Mouse (Mus musculus): Measurements from ENCODE around the gene Gm20481.
"Not testable (repeated sequence)": the region's sequence is repeated elsewhere in the genome, so short reads cannot be mapped to it uniquely, and the experiment has no call there.

Gene Gm20481

GRCm38 (mm10) chr17:34975581-34976492, 6.1 kb downstream of the Gm20481 start:
- DNase-seq (ENCODE audit: extremely low read depth, low read depth): no peak

DNA sequence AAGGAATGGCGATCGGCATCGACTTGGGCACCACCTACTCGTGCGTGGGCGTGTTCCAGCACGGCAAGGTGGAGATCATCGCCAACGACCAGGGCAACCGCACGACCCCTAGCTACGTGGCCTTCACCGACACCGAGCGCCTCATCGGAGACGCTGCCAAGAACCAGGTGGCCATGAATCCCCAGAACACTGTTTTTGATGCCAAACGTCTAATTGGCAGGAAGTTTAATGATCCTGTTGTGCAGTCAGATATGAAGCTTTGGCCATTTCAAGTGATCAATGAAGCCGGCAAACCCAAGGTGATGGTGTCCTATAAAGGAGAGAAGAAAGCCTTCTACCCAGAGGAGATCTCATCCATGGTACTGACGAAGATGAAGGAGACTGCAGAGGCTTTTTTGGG, 7.3 kb downstream of the Gm20481 start:
- DNase-seq (ENCODE audit: extremely low read depth, low read depth): no peak

DNA sequence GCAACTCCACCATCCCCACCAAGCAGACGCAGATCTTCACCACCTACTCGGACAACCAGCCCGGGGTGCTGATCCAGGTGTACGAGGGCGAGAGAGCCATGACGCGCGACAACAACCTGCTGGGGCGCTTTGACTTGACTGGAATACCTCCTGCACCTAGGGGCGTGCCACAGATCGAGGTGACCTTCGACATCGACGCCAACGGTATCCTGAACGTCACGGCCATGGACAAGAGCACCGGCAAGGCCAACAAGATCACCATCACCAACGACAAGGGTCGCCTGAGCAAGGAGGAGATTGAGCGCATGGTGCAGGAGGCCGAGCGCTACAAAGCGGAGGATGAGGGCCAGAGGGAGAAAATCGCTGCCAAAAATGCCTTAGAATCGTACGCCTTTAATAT, 8.5 kb downstream of the Gm20481 start:
- no peak for DNase-seq (ENCODE audit: extremely low read depth, low read depth)

DNA sequence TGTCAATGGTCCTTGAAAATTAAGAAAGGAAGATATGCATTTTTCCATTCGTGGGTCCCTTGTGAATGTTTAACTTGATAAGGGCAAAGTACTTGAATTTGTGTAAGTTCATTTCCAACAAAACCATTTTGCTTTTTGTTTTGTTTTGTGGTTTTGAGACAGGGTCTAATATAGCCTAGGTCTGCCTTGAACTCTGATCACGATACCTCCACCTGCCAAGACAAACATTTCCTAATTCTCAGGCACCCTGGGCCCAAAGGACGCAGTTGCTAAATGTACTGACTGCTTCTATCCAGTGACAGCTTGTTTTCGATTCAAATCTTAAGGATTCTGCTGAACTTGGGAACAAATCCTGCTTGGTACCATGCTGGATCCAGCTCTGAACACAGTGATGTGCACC, 9.9 kb downstream of the Gm20481 start:
- no peak for DNase-seq (ENCODE audit: extremely low read depth, low read depth)

GRCm38 (mm10) chr17:34980655-34981054, 10.9 kb downstream of the Gm20481 start:
- no peak for DNase-seq (ENCODE audit: extremely low read depth, low read depth)

DNA sequence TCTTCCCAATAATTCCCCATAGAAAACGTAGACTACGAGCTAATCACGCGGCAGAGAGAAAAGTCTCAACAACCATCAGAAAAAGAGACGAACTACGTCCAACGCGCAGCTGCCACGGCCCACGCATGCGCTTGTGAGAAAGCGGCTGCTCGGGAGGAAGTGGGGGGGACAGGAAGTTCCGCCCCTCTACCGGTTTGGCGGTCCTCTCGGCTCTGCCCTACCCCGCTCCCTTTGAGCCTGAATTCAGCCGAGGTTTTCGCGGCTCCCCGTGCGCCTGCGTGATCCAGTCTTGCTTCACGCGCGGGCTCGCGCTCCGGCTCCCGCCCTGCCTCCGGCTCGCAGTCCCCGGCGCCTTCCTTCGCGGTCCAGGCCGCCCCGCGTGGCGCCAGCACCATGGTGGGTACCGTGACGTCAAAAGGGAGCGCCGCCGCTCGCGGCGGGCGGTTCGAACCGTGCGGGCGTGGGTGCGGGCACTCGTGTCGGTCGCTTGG, 12.0 kb downstream of the Gm20481 start, which contains the start of gene Lsm2:
Gene Lsm2 (plus strand): TSS at position 173 of the 491 bp plus-strand sequence.
- no peak for DNase-seq (ENCODE audit: extremely low read depth, low read depth)

DNA sequence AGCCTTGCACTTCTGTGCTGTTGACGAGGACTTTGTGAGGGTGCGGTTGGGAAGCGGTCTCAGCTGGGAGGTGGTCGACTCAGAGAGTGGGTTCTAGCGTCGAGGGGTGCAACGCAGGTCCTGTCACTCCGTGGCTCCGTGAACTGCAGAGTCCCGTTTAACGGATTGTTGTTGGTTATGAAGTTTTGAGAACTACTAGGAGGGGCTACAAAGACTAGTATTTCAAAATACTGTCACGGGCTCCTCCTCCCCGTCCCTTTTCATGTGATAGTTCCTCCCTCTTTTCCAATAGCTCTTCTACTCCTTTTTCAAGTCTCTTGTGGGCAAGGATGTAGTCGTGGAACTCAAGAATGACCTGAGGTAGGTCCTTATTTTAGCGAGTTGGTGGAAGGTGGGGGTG, 12.6 kb downstream of the Gm20481 start:
- DNase-seq (ENCODE audit: extremely low read depth, low read depth): no peak

DNA sequence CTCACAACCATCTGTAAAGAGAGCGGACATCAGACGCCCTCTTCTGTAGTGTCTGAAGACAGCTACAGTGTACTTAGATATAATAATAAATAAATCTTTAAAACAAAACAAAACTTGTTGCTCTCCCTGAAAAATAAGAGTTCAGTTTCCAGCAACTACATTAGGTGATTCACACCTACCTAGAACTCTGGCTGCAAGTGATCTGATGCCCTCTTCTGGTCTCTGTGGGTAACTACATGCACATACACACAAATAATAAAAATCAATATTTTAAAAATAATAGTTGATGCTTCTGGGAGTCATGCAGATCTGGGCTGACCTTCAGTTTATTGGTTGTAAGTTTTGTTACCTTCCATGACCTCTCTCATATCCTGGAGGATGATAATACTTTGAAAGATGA, 14.5 kb downstream of the Gm20481 start:
- no peak for DNase-seq (ENCODE audit: extremely low read depth, low read depth)

- DNase-seq (ENCODE audit: extremely low read depth, low read depth): no peak
Observed at GRCm38 (mm10) chr17:34994751-34995150, 25.0 kb downstream of the Gm20481 start.

DNA sequence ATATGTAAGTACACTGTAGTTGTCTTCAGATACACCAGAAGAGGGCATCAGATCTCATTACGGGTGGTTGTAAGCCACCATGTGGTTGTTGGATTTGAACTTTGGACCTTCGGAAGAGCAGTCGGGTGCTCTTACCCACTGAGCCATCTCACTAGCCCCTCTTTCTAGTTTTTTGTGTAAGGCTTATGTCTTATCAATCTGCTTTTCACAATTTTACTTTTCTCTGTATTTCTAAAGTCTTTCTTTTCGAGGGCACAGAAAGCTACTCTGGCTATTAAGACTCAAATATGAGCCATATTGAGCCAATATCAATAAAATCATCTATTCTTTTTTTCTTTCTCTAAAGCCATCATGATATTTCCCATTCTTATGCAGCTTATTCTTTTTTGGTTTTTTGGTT, 25.5 kb downstream of the Gm20481 start:
- not testable (repeated sequence) for DNase-seq (ENCODE audit: extremely low read depth, low read depth)

DNA sequence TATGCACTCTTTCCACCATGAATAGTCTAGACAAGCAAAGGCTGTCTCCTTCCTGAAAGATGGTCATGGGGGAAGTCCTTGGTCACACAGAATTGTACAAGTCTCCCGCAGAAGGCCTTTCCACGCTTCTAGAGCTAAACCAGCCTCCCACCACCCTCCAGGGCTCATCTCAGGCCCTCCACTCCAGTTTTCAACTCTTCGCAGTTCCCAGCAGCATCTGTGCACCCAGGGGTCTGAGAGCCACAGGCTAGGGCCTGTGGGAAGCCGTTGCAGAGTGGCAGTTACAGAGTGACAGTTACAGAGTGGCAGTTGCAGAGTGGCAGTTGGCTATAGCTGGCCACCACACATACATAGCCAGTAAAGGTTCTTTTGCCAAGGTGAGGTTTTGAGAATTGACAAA, 26.2 kb downstream of the Gm20481 start:
- DNase-seq (ENCODE audit: extremely low read depth, low read depth): not testable (repeated sequence)

DNA sequence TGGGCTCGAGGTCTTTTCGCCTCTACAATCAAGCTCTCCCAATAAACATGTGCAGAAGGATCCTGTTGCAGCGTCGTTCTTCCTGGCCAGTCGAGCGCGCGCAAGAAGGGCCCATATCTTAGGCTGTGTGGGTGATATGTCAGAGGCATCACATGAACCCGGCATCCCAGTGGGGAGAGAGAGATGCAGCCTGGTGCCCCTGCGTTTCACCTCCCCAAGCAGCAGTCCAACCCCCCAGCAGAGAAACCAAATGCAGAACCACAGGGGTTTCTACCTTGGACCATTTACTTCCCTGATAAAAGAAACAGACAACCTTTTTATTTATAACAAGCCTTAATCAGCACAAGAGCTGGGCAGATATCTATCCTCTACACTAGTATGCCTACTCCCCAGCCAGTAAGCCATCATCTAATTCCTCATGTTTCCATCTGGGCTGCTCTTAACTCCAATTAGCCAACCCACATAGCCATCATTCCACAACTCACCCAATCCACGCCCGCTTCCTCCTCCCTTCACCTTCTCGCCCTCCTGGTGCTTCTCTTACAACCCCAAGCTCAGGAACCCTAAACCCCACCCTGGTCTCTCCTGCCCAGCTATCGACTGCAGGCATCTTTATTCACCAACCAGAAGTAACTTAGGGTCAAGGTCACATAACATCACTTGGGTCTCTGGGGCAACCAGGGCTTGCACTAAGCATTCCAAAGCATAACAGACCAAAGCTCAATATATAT, 26.9 kb downstream of the Gm20481 start:
- no peak for DNase-seq (ENCODE audit: extremely low read depth, low read depth)

GRCm38 (mm10) chr17:34997142-34997483, 27.4 kb downstream of the Gm20481 start:
- DNase-seq (ENCODE audit: extremely low read depth, low read depth): no peak

- DNase-seq (ENCODE audit: extremely low read depth, low read depth): no peak
Observed at GRCm38 (mm10) chr17:34998526-34999430, 29.1 kb downstream of the Gm20481 start.

GRCm38 (mm10) chr17:34999871-35000716, 30.4 kb downstream of the Gm20481 start:
- DNase-seq (ENCODE audit: extremely low read depth, low read depth): not testable (repeated sequence)

DNA sequence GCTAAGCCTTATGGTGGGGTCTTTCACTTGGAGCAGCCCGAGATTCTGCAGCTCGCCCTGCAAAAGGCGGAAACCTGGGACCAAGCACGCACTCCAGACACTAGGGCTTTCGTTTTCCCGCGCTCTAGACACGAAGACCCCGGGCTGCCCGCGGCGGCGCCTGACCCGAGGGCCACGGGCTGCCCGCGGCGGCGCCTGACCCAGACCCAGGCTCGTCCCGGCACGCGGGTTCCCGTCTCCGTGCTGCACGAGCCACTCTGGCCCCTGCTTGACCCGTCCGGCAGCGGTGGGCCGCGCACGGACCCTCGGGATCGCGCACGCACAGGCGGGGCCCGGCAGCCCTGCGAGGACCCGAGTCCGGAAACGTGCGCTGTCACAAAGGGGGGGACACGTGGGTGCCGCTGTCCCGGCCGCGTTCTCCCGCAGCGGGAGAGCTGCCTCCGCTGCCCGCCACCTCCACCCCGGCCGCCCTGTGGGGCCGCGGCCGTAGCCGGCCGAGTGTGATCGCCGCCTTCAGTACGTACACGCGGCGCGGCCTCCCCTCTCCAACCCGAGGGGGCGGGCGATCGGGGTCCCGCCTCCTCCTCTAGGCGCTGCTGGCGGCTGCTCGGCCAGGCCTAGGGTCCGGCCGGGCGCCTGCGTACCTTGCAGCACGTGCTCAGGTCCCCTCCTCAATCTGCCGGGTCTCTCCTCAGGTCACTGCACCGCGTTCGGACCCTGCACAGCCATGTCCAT, 31.2 kb downstream of the Gm20481 start, which contains the start of gene Vars:
Gene Vars (plus strand): TSS at position 271 of the 735 bp plus-strand sequence.
- no peak for DNase-seq (ENCODE audit: extremely low read depth, low read depth)

GRCm38 (mm10) chr17:35001452-35002152, 31.9 kb downstream of the Gm20481 start:
- no peak for DNase-seq (ENCODE audit: extremely low read depth, low read depth)

- DNase-seq (ENCODE audit: extremely low read depth, low read depth): no peak
Observed at GRCm38 (mm10) chr17:35002153-35002865, 32.6 kb downstream of the Gm20481 start.
